Mouse (Mus musculus) frontal cortex, adult 2 months (tissue): Measurements from ENCODE around the gene Gjc1. TPM values are rescaled to one million over a fixed set of nuclear protein-coding genes. Genes with fewer than 3 reads are reported as not detected.

Source experiments
- DNase-seq, 2 experiments: peaks; one replicate each; pipeline ENCODE4 v3.0.0; 2022; ENCODE audit warnings: low spot score in 1 of 2; ENCODE audit errors: extremely low spot score in 1 of 2
- polyA plus RNA-seq: library from polyadenylated mRNA; depleted of rRNA; stranded (reverse); fragments of >200 nt; gene quantifications from 2 replicates; pipeline ENCODE4 v1.2.3, GENCODE M21; 2012; rRNA removed

Gene Gjc1
- polyA plus RNA-seq, 1 experiment = 6.9 TPM

GRCm38 (mm10) chr11:102752896-102753590 is 66.5 kb downstream of the Gjc1 start:
- DNase-seq = no peak

- no peak for DNase-seq
Measured at GRCm38 (mm10) chr11:102749712-102750111, 69.8 kb downstream of the Gjc1 start.

Other genes with a start within 250 kb of the Gjc1 start
- 6.2 and 6.6 TPM in 2 replicates for gene Gm11627, start 240.2 kb downstream of the Gjc1 start, polyA plus RNA-seq
- 12.1 and 13.3 TPM in 2 replicates for gene Fzd2, start 215.3 kb downstream of the Gjc1 start, polyA plus RNA-seq
- 0.02 TPM in 1 of 2 replicates, not detected in the other for gene Meioc, start 156.0 kb downstream of the Gjc1 start, polyA plus RNA-seq
- gene Ccdc43, start 121.9 kb downstream of the Gjc1 start, polyA plus RNA-seq = 18.3 and 24.0 TPM in 2 replicates
- gene Adam11, start 58.3 kb downstream of the Gjc1 start, polyA plus RNA-seq = 83.8 and 92.2 TPM in 2 replicates
- gene Higd1b, start 16.1 kb upstream of the Gjc1 start, polyA plus RNA-seq = 10.4 and 11.6 TPM in 2 replicates
- 82.0 and 85.4 TPM in 2 replicates for gene Eftud2, start 61.3 kb upstream of the Gjc1 start, polyA plus RNA-seq
- 2.1 and 2.3 TPM in 2 replicates for gene Ccdc103, start 61.5 kb upstream of the Gjc1 start, polyA plus RNA-seq
- gene Fam187a, start 65.5 kb upstream of the Gjc1 start, polyA plus RNA-seq = 0.06 TPM in 1 of 2 replicates, not detected in the other
- 201 and 202 TPM in 2 replicates for gene Gfap, start 81.2 kb upstream of the Gjc1 start, polyA plus RNA-seq
- 0.30 and 0.32 TPM in 2 replicates for gene Kif18b, start 105.4 kb upstream of the Gjc1 start, polyA plus RNA-seq
- gene C1ql1, start 127.0 kb upstream of the Gjc1 start, polyA plus RNA-seq = 20.0 and 24.4 TPM in 2 replicates
- 78.5 and 81.3 TPM in 2 replicates for gene Nmt1, start 208.5 kb upstream of the Gjc1 start, polyA plus RNA-seq
- 88.0 and 94.5 TPM in 2 replicates for gene Dcakd, start 208.6 kb upstream of the Gjc1 start, polyA plus RNA-seq